Mouse (Mus musculus): ENCODE measurements at regions not wholly inside any gene's neighbourhood (a gene's known extent, or its start where the extent isn't known, plus 50 kb on each side); places are given as distances from the start of the nearest gene placed in this dataset.

GRCm38 (mm10) chr7:124681820-124682219, 699.2 kb downstream of the Hs3st4 start:
- H3K36me3 ChIP-seq (replicated peaks) = no peaks in the 10 kb centered on the region
- WGBS = 95% methylated on average over 2 of the region's 2 CpGs
- H3K9me3 ChIP-seq = no peaks in the 10 kb centered on the region
- no peak for DNase-seq (ENCODE audit: low spot score)
- no peaks in the 10 kb centered on the region for H3K27me3 ChIP-seq (replicated peaks; ENCODE audit: low read depth, poor library complexity, severe bottlenecking)
- H3K27ac ChIP-seq (replicated peaks) = no peak overlapping the region
- no peaks in the 10 kb centered on the region for H3K4me1 ChIP-seq
- H3K4me3 ChIP-seq = no peak overlapping the region

GRCm38 (mm10) chr7:124685424-124685823, 702.8 kb downstream of the Hs3st4 start:
- no peaks in the 10 kb centered on the region for H3K9me3 ChIP-seq
- no peaks in the 10 kb centered on the region for H3K36me3 ChIP-seq (replicated peaks)
- 84% methylated on average over 2 of the region's 2 CpGs for WGBS
- no peaks in the 10 kb centered on the region for H3K27me3 ChIP-seq (replicated peaks; ENCODE audit: low read depth, poor library complexity, severe bottlenecking)
- no peak overlapping the region for H3K4me3 ChIP-seq
- no peak overlapping the region for H3K27ac ChIP-seq (replicated peaks)
- no peaks in the 10 kb centered on the region for H3K4me1 ChIP-seq
- no peak for DNase-seq (ENCODE audit: low spot score)

- Histone ChIP-seq H3K36me3 (replicated peaks) (no peaks in the 10 kb centered on the region), H3K4me1 (no peaks in the 10 kb centered on the region), H3K4me3 (no peak overlapping the region), H3K27me3 (replicated peaks; ENCODE audit: low read depth, poor library complexity, severe bottlenecking) (no peaks in the 10 kb centered on the region), H3K9me3 (no peaks in the 10 kb centered on the region), H3K27ac (replicated peaks) (no peak overlapping the region)
- no peak for DNase-seq (ENCODE audit: low spot score)
- WGBS = 64% methylated on average over 6 of the region's 6 CpGs
Measured at GRCm38 (mm10) chr7:124704163-124704824, 721.6 kb downstream of the Hs3st4 start.

GRCm38 (mm10) chr7:124707143-124707542, 724.5 kb downstream of the Hs3st4 start:
- H3K4me1 ChIP-seq = no peaks in the 10 kb centered on the region
- WGBS = 38% methylated on average over 3 of the region's 3 CpGs
- no peaks in the 10 kb centered on the region for H3K9me3 ChIP-seq
- H3K4me3 ChIP-seq = no peak overlapping the region
- no peak overlapping the region for H3K27ac ChIP-seq (replicated peaks)
- no peaks in the 10 kb centered on the region for H3K36me3 ChIP-seq (replicated peaks)
- no peaks in the 10 kb centered on the region for H3K27me3 ChIP-seq (replicated peaks; ENCODE audit: low read depth, poor library complexity, severe bottlenecking)
- DNase-seq (ENCODE audit: low spot score) = no peak

DNA sequence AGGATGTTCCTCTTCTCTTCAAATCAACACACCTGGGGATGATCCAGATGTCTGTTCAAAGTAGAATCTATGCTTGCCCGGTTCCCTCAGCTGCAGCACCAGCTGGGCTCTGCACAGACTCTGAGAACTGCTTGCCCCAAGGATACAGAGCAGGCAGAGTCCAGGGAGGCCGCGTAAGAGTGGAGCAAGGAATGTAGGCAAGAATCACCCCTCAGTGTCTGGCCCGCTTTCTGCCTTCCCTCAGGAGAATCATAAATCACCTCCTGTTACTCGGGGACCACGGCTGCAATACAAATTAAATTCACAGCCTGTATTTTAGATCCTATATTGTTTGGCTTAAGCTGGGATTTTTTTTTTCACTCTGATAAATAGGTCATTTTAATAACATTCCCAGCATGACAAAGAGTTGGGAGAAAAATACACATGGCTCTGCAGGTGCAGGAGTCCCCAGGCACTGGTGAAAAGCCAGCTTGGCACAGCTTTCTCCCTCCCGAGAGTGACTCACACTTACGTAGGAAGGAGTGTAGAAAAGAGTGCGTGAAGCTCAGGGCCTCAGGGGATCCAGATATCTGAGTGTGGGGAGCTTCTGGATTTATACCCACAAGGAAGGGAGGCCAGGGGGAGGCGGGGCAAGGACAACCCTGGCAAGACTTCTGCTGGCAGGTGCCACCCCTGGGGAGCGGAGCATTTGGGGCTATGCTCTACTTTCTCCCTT, 726.3 kb downstream of the Hs3st4 start:
- DNase-seq (ENCODE audit: low spot score) = no peak
- Histone ChIP-seq H3K4me3 (no peak overlapping the region), H3K36me3 (replicated peaks) (no peaks in the 10 kb centered on the region), H3K9me3 (no peaks in the 10 kb centered on the region), H3K4me1 (no peaks in the 10 kb centered on the region), H3K27ac (replicated peaks) (no peak overlapping the region), H3K27me3 (replicated peaks; ENCODE audit: low read depth, poor library complexity, severe bottlenecking) (no peaks in the 10 kb centered on the region)
- WGBS = 79% methylated on average over 11 of the region's 11 CpGs

DNA sequence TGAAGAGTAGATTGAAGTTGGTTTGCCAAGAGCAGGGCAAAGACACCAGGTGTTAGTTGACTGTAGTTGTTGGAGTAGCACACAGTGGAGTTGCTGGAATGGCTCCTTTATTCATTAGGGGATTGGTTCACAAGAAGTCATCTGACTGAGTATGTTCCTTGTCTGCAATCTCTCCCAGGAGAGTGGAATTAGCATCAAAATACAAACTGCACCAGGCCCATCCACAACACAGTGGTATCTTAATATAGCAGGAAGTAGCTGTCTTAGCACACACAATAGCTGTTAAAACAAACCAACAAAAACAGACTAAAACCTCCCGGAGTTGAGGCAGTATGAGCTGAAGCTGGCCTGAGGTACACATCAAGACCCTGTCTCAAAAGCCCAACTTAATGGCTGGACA, 723.5 kb upstream of the Kdm8 start:
- WGBS = 68% methylated on average over 1 of the region's 1 CpGs
- Histone ChIP-seq H3K27me3 (replicated peaks; ENCODE audit: low read depth, poor library complexity, severe bottlenecking) (no peaks in the 10 kb centered on the region), H3K27ac (replicated peaks) (no peak overlapping the region)

GRCm38 (mm10) chr7:124742086-124742485, 702.4 kb upstream of the Kdm8 start:
- Histone ChIP-seq H3K4me3 (no peak overlapping the region), H3K27me3 (replicated peaks; ENCODE audit: low read depth, poor library complexity, severe bottlenecking) (no peaks in the 10 kb centered on the region), H3K27ac (replicated peaks) (no peak overlapping the region), H3K36me3 (replicated peaks) (no peaks in the 10 kb centered on the region), H3K9me3 (no peaks in the 10 kb centered on the region), H3K4me1 (no peaks in the 10 kb centered on the region)
- DNase-seq (ENCODE audit: low spot score) = peak; percentile 13
- WGBS = 14% methylated on average over 2 of the region's 2 CpGs

More for the DNA sequence above, 723.5 kb upstream of the Kdm8 start:
- no peaks in the 10 kb centered on the region for H3K36me3 ChIP-seq (replicated peaks)
- H3K9me3 ChIP-seq = no peaks in the 10 kb centered on the region
- DNase-seq (ENCODE audit: low spot score) = no peak
- peaks cover 3% of the 10 kb centered on the region; the same call in 1 of the 2 replicates for H3K4me1 ChIP-seq
- H3K4me3 ChIP-seq = no peak overlapping the region

GRCm38 (mm10) chr7:124746321-124746720, 698.2 kb upstream of the Kdm8 start:
- 84% methylated on average over 2 of the region's 2 CpGs for WGBS
- Histone ChIP-seq H3K9me3 (no peaks in the 10 kb centered on the region), H3K27me3 (replicated peaks; ENCODE audit: low read depth, poor library complexity, severe bottlenecking) (no peaks in the 10 kb centered on the region), H3K4me3 (no peak overlapping the region), H3K36me3 (replicated peaks) (no peaks in the 10 kb centered on the region), H3K27ac (replicated peaks) (no peak overlapping the region), H3K4me1 (no peaks in the 10 kb centered on the region)
- no peak for DNase-seq (ENCODE audit: low spot score)

DNA sequence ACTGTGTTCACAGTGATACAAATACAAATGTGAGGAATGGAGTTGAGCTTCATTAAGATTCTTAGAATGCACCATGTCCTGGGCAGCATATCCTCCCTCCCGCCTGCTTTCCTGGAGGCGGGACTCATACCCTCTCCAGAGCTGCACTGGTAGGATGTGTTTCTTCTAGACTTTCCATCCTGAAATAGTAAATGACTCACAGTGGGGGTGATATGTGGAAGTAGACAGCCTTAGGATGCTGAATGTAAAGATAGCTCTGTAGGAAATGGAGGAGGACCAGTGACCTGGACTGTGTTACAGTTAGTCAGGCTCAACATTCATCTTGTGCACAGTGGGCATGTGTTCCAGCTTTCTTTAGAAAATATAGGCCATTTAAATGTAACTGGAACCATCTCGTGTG, 696.1 kb upstream of the Kdm8 start:
- WGBS = 87% methylated on average over 3 of the region's 3 CpGs
- H3K9me3 ChIP-seq = no peaks in the 10 kb centered on the region
- H3K4me1 ChIP-seq = no peaks in the 10 kb centered on the region
- no peak overlapping the region for H3K27ac ChIP-seq (replicated peaks)
- H3K27me3 ChIP-seq (replicated peaks; ENCODE audit: low read depth, poor library complexity, severe bottlenecking) = no peaks in the 10 kb centered on the region
- H3K4me3 ChIP-seq = no peak overlapping the region
- DNase-seq (ENCODE audit: low spot score) = no peak
- H3K36me3 ChIP-seq (replicated peaks) = no peaks in the 10 kb centered on the region

DNA sequence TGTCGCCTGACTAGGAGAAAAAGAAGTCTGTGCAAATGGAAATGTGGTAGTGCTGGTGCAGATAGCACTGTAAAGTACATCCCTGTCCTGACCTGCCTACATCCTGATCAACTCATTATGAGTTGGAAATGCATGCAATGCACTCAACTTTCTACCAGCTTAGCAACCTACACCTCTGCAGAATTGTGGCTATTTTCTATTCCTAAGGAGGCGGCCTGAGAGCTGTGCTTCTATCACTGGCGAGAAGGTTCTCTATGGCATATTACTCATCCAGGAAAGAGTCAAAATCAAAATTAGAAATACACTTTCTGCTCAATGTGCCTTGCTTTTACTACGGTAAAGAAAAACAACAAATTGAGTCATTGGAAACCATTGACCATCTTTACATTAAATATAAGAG, 685.4 kb upstream of the Kdm8 start:
- H3K27me3 ChIP-seq (replicated peaks; ENCODE audit: low read depth, poor library complexity, severe bottlenecking) = no peaks in the 10 kb centered on the region
- H3K36me3 ChIP-seq (replicated peaks) = no peaks in the 10 kb centered on the region
- H3K4me1 ChIP-seq = no peaks in the 10 kb centered on the region
- H3K27ac ChIP-seq (replicated peaks) = no peak overlapping the region
- no peaks in the 10 kb centered on the region for H3K9me3 ChIP-seq
- H3K4me3 ChIP-seq = no peak overlapping the region
- WGBS = 92% methylated on average over 4 of the region's 4 CpGs
- no peak for DNase-seq (ENCODE audit: low spot score)

DNA sequence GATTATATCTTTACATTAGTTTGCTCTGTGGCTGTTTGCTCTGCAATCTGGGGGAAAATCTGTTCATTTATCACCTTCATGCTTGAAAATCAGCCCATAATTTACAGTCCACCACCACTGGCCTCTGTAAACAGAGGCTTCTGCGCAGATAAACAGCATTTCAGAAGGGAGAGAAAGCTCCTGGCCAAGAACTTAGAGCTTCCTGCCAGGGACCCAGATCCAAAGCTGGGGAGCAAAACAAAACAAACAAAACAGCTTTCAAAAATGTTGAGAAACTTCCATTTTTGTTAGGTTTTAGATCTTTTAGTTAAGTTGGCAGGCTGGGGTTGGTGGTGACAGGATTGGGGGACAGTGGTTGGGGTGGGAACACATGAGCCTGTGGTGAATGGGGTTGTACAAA, 666.7 kb upstream of the Kdm8 start:
- Histone ChIP-seq H3K27ac (replicated peaks) (no peak overlapping the region), H3K27me3 (replicated peaks; ENCODE audit: low read depth, poor library complexity, severe bottlenecking) (no peaks in the 10 kb centered on the region), H3K9me3 (no peaks in the 10 kb centered on the region), H3K36me3 (replicated peaks) (no peaks in the 10 kb centered on the region), H3K4me1 (no peaks in the 10 kb centered on the region), H3K4me3 (no peak overlapping the region)
- 80% methylated on average over 1 of the region's 1 CpGs for WGBS
- DNase-seq (ENCODE audit: low spot score) = no peak

- Histone ChIP-seq H3K4me1 (no peaks in the 10 kb centered on the region), H3K36me3 (replicated peaks) (no peaks in the 10 kb centered on the region), H3K4me3 (no peak overlapping the region), H3K27ac (replicated peaks) (no peak overlapping the region), H3K27me3 (replicated peaks; ENCODE audit: low read depth, poor library complexity, severe bottlenecking) (no peaks in the 10 kb centered on the region), H3K9me3 (no peaks in the 10 kb centered on the region)
- DNase-seq (ENCODE audit: low spot score) = peak; percentile 10
- 52% methylated on average over 4 of the region's 4 CpGs for WGBS
Measured at GRCm38 (mm10) chr7:124782816-124783215, 661.7 kb upstream of the Kdm8 start.

GRCm38 (mm10) chr7:124784995-124785394, 659.5 kb upstream of the Kdm8 start:
- no peak overlapping the region for H3K4me3 ChIP-seq
- H3K9me3 ChIP-seq = no peaks in the 10 kb centered on the region
- no peak overlapping the region for H3K27ac ChIP-seq (replicated peaks)
- no peaks in the 10 kb centered on the region for H3K36me3 ChIP-seq (replicated peaks)
- H3K27me3 ChIP-seq (replicated peaks; ENCODE audit: low read depth, poor library complexity, severe bottlenecking) = no peaks in the 10 kb centered on the region
- no peaks in the 10 kb centered on the region for H3K4me1 ChIP-seq
- WGBS = 78% methylated on average over 2 of the region's 2 CpGs
- no peak for DNase-seq (ENCODE audit: low spot score)

Data from embryonic facial prominence, embryonic 10.5 days (tissue).